ENCODE assay signal across 8 mouse cellular contexts in genomic region chr8:104394801-104395702, GRCm38 (mm10). TPM values are rescaled to one million over a fixed set of nuclear protein-coding genes. Genes with fewer than 3 reads are reported as not detected.
A peak's percentile ranks its signal among the peaks of the same experiment; 100 is the strongest.
DNase-seq lines count a peak whose midpoint lies in the region; ATAC-seq and TF ChIP-seq lines count a peak whose summit lies in the region.

No protein-coding gene starts in this region.

- dilution Hi-C loops in CH12.LX (cut with MboI; ENCODE audit: extremely low pct_ligation_motif_present, extremely low pct_unique_long_range_greater_than_20kb, low sequenced_read_pairs): no loop called here

- no peak for TF ChIP-seq EP300 in CH12.LX (IDR thresholded peaks at IDR 0.05; ENCODE audit: low read length)

- H3K27me3 ChIP-seq in CH12.LX (replicated peaks): peaks cover 19% of the 10 kb centered on the region
- H3K27me3 ChIP-seq in embryonic facial prominence, embryonic 13.5 days: no peaks in the 10 kb centered on the region

- TF ChIP-seq RAD21 in CH12.LX (IDR thresholded peaks at IDR 0.05; ENCODE audit: low read depth, low read length): no peak

- peak overlapping the region; percentile 73 for H3K4me2 ChIP-seq in CH12.LX (ENCODE audit: insufficient read depth, low read depth, poor library complexity, severe bottlenecking)
- peak overlapping the region; percentile 91 for H3K4me2 ChIP-seq in embryonic facial prominence, embryonic 13.5 days

- H3K27ac ChIP-seq in CH12.LX (ENCODE audit: insufficient read depth, low read depth): no peak overlapping the region
- H3K27ac ChIP-seq in embryonic facial prominence, embryonic 13.5 days: peak overlapping the region; percentile 79
- peak overlapping the region; percentile 91 for H3K27ac ChIP-seq in layer of hippocampus, adult 2 months

- TF ChIP-seq POLR2A in CH12.LX (IDR thresholded peaks at IDR 0.05; ENCODE audit: low read depth, low read length): no peak

- H3K4me3 ChIP-seq in CH12.LX (replicated peaks in 1 of 3; ENCODE audit: low read depth in 2 of 3, low read length in 2 of 3, poor library complexity in 1 of 3): peak overlapping the region; percentile 48 to 65 (median 64)
- peak overlapping the region; percentile 90 for H3K4me3 ChIP-seq in embryonic facial prominence, embryonic 13.5 days
- peak overlapping the region; percentile 89 for H3K4me3 ChIP-seq in layer of hippocampus, adult 2 months

- peak; percentile 72 for ATAC-seq in embryonic facial prominence, embryonic 13.5 days (ENCODE audit: insufficient number of reproducible peaks, insufficient read depth, low FRiP score, low TSS enrichment, low read depth)

- TF ChIP-seq CTCF in CH12.LX (conservative IDR thresholded peaks at IDR 0.05 in 1 of 2, IDR thresholded peaks at IDR 0.05 in 1 of 2; ENCODE audit: low read depth in 2 of 2, low read length in 2 of 2): no peak
- TF ChIP-seq CTCF in layer of hippocampus, adult 2 months (conservative IDR thresholded peaks at IDR 0.05): no peak

- DNase-seq in CH12.LX (ENCODE audit: extremely low read depth): no peak
- DNase-seq in adrenal gland, postnatal 14 days: peak; percentile 63
- peak; percentile 50 for DNase-seq in heart, postnatal 4 days
- DNase-seq in layer of hippocampus, adult 2 months (ENCODE audit: low spot score in 2 of 2): peak; percentile 38 to 41
- peak; percentile 42 for DNase-seq in lung, postnatal 14 days
- DNase-seq in ovary, postnatal 36 days (ENCODE audit: low spot score): peak; percentile 46
- no peak for DNase-seq in c-Kit-positive CD71-positive TER-119-positive erythroid progenitor cells, embryonic 14.5 days (ENCODE audit: low spot score)

- no peaks in the 10 kb centered on the region for H3K36me3 ChIP-seq in CH12.LX (replicated peaks in 1 of 2; ENCODE audit: control insufficient read depth in 1 of 2, insufficient read depth in 1 of 2, low read length in 1 of 2)
- H3K36me3 ChIP-seq in embryonic facial prominence, embryonic 13.5 days: no peaks in the 10 kb centered on the region

- in situ Hi-C loops in CH12.LX (cut with MboI; ENCODE audit: low pct_ligation_motif_present, low pct_unique_long_range_greater_than_20kb, low sequenced_read_pairs): no loop called here

- WGBS in embryonic facial prominence, embryonic 13.5 days: under 1% methylated on average over 81 of the region's 82 CpGs

- peaks cover 0 to 11% of the 10 kb centered on the region in 2 experiments; a peak in 2 of 4 replicates for H3K4me1 ChIP-seq in CH12.LX (ENCODE audit: control insufficient read depth in 1 of 2, insufficient read depth in 2 of 2)
- H3K4me1 ChIP-seq in embryonic facial prominence, embryonic 13.5 days: peaks cover 17% of the 10 kb centered on the region

- peaks cover 15% of the 10 kb centered on the region for H3K9me3 ChIP-seq in CH12.LX (replicated peaks; ENCODE audit: low read length)
- peaks cover 7% of the 10 kb centered on the region; the same call in 1 of the 2 replicates for H3K9me3 ChIP-seq in embryonic facial prominence, embryonic 13.5 days

- peak overlapping the region; percentile 21; the same call in 1 of the 2 replicates for H3K9ac ChIP-seq in CH12.LX (ENCODE audit: insufficient read depth, low read depth)
- peak overlapping the region; percentile 92 for H3K9ac ChIP-seq in embryonic facial prominence, embryonic 13.5 days

- H3K79me2 ChIP-seq in CH12.LX (replicated peaks; ENCODE audit: control insufficient read depth, extremely low read depth, insufficient read depth, poor library complexity, severe bottlenecking): no peaks in the 10 kb centered on the region

TF ChIP-seq in CH12.LX, 34 proteins besides CTCF, POLR2A, EP300 and RAD21:
- no peak for TF ChIP-seq ZMIZ1 (IDR thresholded peaks at IDR 0.05; ENCODE audit: low read depth, low read length)
- TF ChIP-seq ZKSCAN1 (IDR thresholded peaks at IDR 0.05; ENCODE audit: borderline replicate concordance, low read depth, low read length): no peak
- 0 out of 2 replicates have a peak, but pooled peaks have one; percentile 8 for TF ChIP-seq BHLHE40 (IDR thresholded peaks at IDR 0.05; ENCODE audit: low read depth, low read length)
- no peak for TF ChIP-seq ZNF384 (IDR thresholded peaks at IDR 0.05; ENCODE audit: low read depth, low read length)
- TF ChIP-seq UBTF (IDR thresholded peaks at IDR 0.05; ENCODE audit: low read depth, low read length): peak; percentile 71; the same call in 1 of the 2 replicates
- TF ChIP-seq MYC (IDR thresholded peaks at IDR 0.05; ENCODE audit: low read depth, low read length): no peak
- no peak for TF ChIP-seq KAT2A (IDR thresholded peaks at IDR 0.05; ENCODE audit: insufficient replicate concordance, low read length)
- TF ChIP-seq MEF2A (IDR thresholded peaks at IDR 0.05; ENCODE audit: borderline replicate concordance, low read depth, low read length): no peak
- no peak for TF ChIP-seq NELFE (IDR thresholded peaks at IDR 0.05; ENCODE audit: low read depth, low read length)
- TF ChIP-seq SIN3A (IDR thresholded peaks at IDR 0.05; ENCODE audit: low read length): peak; percentile 53; the same call in 1 of the 2 replicates

RNA-seq across cellular contexts. Expression of gene Cmtm4, which starts 0.6 kb away (rescaled TPM):
- total RNA-seq in CH12.LX (2012; rRNA removed): 2.3 and 2.7 TPM in 2 replicates
- 2.5 and 2.6 TPM in 2 replicates for total RNA-seq in CH12.LX (2014; rRNA removed)
- 2.6 and 3.0 TPM in 2 replicates for polyA plus RNA-seq in CH12.LX (2012; ENCODE audit: insufficient read length, low read depth)
- 36.8 and 40.9 TPM in 2 replicates for total RNA-seq in adrenal gland, postnatal 14 days (2021)
- 3.6 and 3.7 TPM in 2 replicates for polyA plus RNA-seq in embryonic facial prominence, embryonic 13.5 days (2015; fragmentation: Nextera tagmentation; extraction: Ambion mirVana)
- 10 to 100 TPM; 17.1 to 17.2 TPM for total RNA-seq in heart, postnatal 4 days (2021)
- 10 to 100 TPM; 59.9 to 62.3 TPM for total RNA-seq in layer of hippocampus, adult 2 months (2021)

RNA-seq across cellular contexts. Expression of gene Dync1li2, which starts 47.8 kb away (rescaled TPM):
- total RNA-seq in CH12.LX (2012; rRNA removed) (12.7 and 15.8 TPM in 2 replicates), CH12.LX (2014; rRNA removed) (14.3 and 17.7 TPM in 2 replicates)
- 22.8 and 30.4 TPM in 2 replicates for polyA plus RNA-seq in CH12.LX (2012; ENCODE audit: insufficient read length, low read depth)
- 93.9 and 128 TPM in 2 replicates for total RNA-seq in adrenal gland, postnatal 14 days (2021)
- 73.0 and 74.8 TPM in 2 replicates for polyA plus RNA-seq in embryonic facial prominence, embryonic 13.5 days (2015; fragmentation: Nextera tagmentation; extraction: Ambion mirVana)
- 100 to 1,000 TPM in 1 of 2 experiments, 10 to 100 TPM in 1; 92.6 to 107 TPM for total RNA-seq in heart, postnatal 4 days (2021)
- 100 to 1,000 TPM; 272 to 275 TPM for total RNA-seq in layer of hippocampus, adult 2 months (2021)

RNA-seq across cellular contexts. Expression of gene Cmtm3, which starts 55.8 kb away (rescaled TPM):
- total RNA-seq in CH12.LX (2012; rRNA removed) (3.9 TPM in 2 replicates), CH12.LX (2014; rRNA removed) (4.2 and 4.3 TPM in 2 replicates)
- polyA plus RNA-seq in CH12.LX (2012; ENCODE audit: insufficient read length, low read depth): 8.8 and 11.0 TPM in 2 replicates
- total RNA-seq in adrenal gland, postnatal 14 days (2021): 61.1 and 67.9 TPM in 2 replicates
- 174 and 185 TPM in 2 replicates for polyA plus RNA-seq in embryonic facial prominence, embryonic 13.5 days (2015; fragmentation: Nextera tagmentation; extraction: Ambion mirVana)
- 10 to 100 TPM; 50.6 to 50.7 TPM for total RNA-seq in heart, postnatal 4 days (2021)
- total RNA-seq in layer of hippocampus, adult 2 months (2021): 10 to 100 TPM; 12.2 to 15.1 TPM

Comparison
In these comparisons a context has a peak if more than half of its experiments do, and no peak if none do; other contexts are left out.
1. DNase-seq: peak in adrenal gland, postnatal 14 days (single experiment), heart, postnatal 4 days (single experiment), layer of hippocampus, adult 2 months (2 of 2), lung, postnatal 14 days (single experiment) and ovary, postnatal 36 days (single experiment); none in CH12.LX (single experiment) and c-Kit-positive CD71-positive TER-119-positive erythroid progenitor cells, embryonic 14.5 days (single experiment).
2. RNA of gene Cmtm4, which starts 0.6 kb away (total RNA-seq): 59.9 to 62.3 TPM in layer of hippocampus, adult 2 months, 36.8 to 40.9 TPM in adrenal gland, postnatal 14 days and 17.1 to 17.2 TPM in heart, postnatal 4 days; 2.3 to 2.7 TPM in CH12.LX; every median in the first group is over 4 times any median in the second.
3. Peak in every context shown above with its lines, with median percentiles within 50 percentile points of each other: H3K4me3 ChIP-seq.